Mouse (Mus musculus): ENCODE data around the gene Izumo4. TPM values are rescaled to one million over a fixed set of nuclear protein-coding genes. Genes with fewer than 3 reads are reported as not detected.
A peak's percentile ranks its signal among the peaks of the same experiment; 100 is the strongest.

Gene Izumo4
- total and polyA plus RNA-seq, 2 experiments from 2014 or later: 34.4 to 37.9 TPM

GRCm38 (mm10) chr10:80742180-80742978 lies 40.4 kb downstream of the Izumo4 start, which contains the start of gene Ap3d1:
Gene Ap3d1 (minus strand): TSS chr10:80742264.
- 2% methylated on average over 25 of the region's 25 CpGs for WGBS
- Histone ChIP-seq H3K9me3 (ENCODE audit: low read length) (no peaks in the 10 kb centered on the region), H3K27me3 (ENCODE audit: insufficient read depth, low read length) (no peaks in the 10 kb centered on the region), H3K36me3 (ENCODE audit: insufficient read depth) (no peaks in the 10 kb centered on the region; the same call in 1 of the 2 replicates), H3K27ac (ENCODE audit: low read depth, low read length) (peak within 1 kb of the TSS; percentile 84), H3K4me3 (ENCODE audit: low read depth, low read length) (peak within 1 kb of the TSS; percentile 99), H3K9ac (peak within 1 kb of the TSS; percentile 98), H3K4me2 (ENCODE audit: low read depth) (peak within 1 kb of the TSS; percentile 88), H3K4me1 (ENCODE audit: insufficient read depth) (peaks cover 19% of the 10 kb centered on the region)
- TF ChIP-seq CTCF (IDR thresholded peaks at IDR 0.05; ENCODE audit: low read depth): peak; percentile 52
- DNase-seq (peak; percentile 97), ATAC-seq (peak; percentile 100)

GRCm38 (mm10) chr10:80744262-80744661 lies 42.3 kb downstream of the Izumo4 start:
- Histone ChIP-seq H3K4me3 (ENCODE audit: low read depth, low read length) (no peak overlapping the region), H3K27ac (ENCODE audit: low read depth, low read length) (no peak overlapping the region), H3K27me3 (ENCODE audit: insufficient read depth, low read length) (no peaks in the 10 kb centered on the region), H3K4me1 (ENCODE audit: insufficient read depth) (peaks cover 19% of the 10 kb centered on the region), H3K4me2 (ENCODE audit: low read depth) (no peak overlapping the region), H3K9me3 (ENCODE audit: low read length) (no peaks in the 10 kb centered on the region), H3K36me3 (ENCODE audit: insufficient read depth) (no peaks in the 10 kb centered on the region), H3K9ac (no peak overlapping the region)
- DNase-seq (no peak), ATAC-seq (no peak)
- 43% methylated on average over 5 of the region's 5 CpGs for WGBS
- no peak for TF ChIP-seq CTCF (IDR thresholded peaks at IDR 0.05; ENCODE audit: low read depth)

- H3K9me3 ChIP-seq (ENCODE audit: low read length): no peaks in the 10 kb centered on the region
- H3K27me3 ChIP-seq (ENCODE audit: insufficient read depth, low read length): no peaks in the 10 kb centered on the region
- H3K4me3 ChIP-seq (ENCODE audit: low read depth, low read length): no peak overlapping the region
- 13% methylated on average over 3 of the region's 3 CpGs for WGBS
- H3K27ac ChIP-seq (ENCODE audit: low read depth, low read length): no peak overlapping the region
- no peak overlapping the region for H3K9ac ChIP-seq
- H3K36me3 ChIP-seq (ENCODE audit: insufficient read depth): no peaks in the 10 kb centered on the region
- ATAC-seq (peak; percentile 40; the same call in 1 of the 2 replicates), DNase-seq (peak; percentile 71)
- H3K4me2 ChIP-seq (ENCODE audit: low read depth): no peak overlapping the region
- peak; percentile 93 for TF ChIP-seq CTCF (IDR thresholded peaks at IDR 0.05; ENCODE audit: low read depth)
- H3K4me1 ChIP-seq (ENCODE audit: insufficient read depth): peaks cover 3% of the 10 kb centered on the region; the same call in 1 of the 2 replicates
Measured at GRCm38 (mm10) chr10:80747410-80747809, 45.4 kb downstream of the Izumo4 start.

GRCm38 (mm10) chr10:80748609-80749008 lies 46.6 kb downstream of the Izumo4 start:
- Histone ChIP-seq H3K27ac (ENCODE audit: low read depth, low read length) (no peak overlapping the region), H3K4me1 (ENCODE audit: insufficient read depth) (no peaks in the 10 kb centered on the region), H3K9ac (no peak overlapping the region), H3K4me3 (ENCODE audit: low read depth, low read length) (no peak overlapping the region), H3K4me2 (ENCODE audit: low read depth) (no peak overlapping the region), H3K27me3 (ENCODE audit: insufficient read depth, low read length) (no peaks in the 10 kb centered on the region), H3K9me3 (ENCODE audit: low read length) (no peaks in the 10 kb centered on the region), H3K36me3 (ENCODE audit: insufficient read depth) (no peaks in the 10 kb centered on the region)
- DNase-seq (no peak), ATAC-seq (no peak)
- no peak for TF ChIP-seq CTCF (IDR thresholded peaks at IDR 0.05; ENCODE audit: low read depth)
- 12% methylated on average over 6 of the region's 6 CpGs for WGBS

- peak; percentile 48 for TF ChIP-seq CTCF (IDR thresholded peaks at IDR 0.05; ENCODE audit: low read depth)
- Histone ChIP-seq H3K4me2 (ENCODE audit: low read depth) (peak overlapping the region; percentile 32), H3K4me3 (ENCODE audit: low read depth, low read length) (no peak overlapping the region), H3K9me3 (ENCODE audit: low read length) (no peaks in the 10 kb centered on the region), H3K27ac (ENCODE audit: low read depth, low read length) (no peak overlapping the region), H3K9ac (no peak overlapping the region), H3K36me3 (ENCODE audit: insufficient read depth) (no peaks in the 10 kb centered on the region), H3K27me3 (ENCODE audit: insufficient read depth, low read length) (no peaks in the 10 kb centered on the region), H3K4me1 (ENCODE audit: insufficient read depth) (peaks cover 3% of the 10 kb centered on the region)
- no peak for DNase-seq
- 18% methylated on average over 16 of the region's 16 CpGs for WGBS
- no peak for ATAC-seq
Measured at GRCm38 (mm10) chr10:80751188-80751832, 49.3 kb downstream of the Izumo4 start.

GRCm38 (mm10) chr10:80752079-80752625 lies 50.2 kb downstream of the Izumo4 start:
- Histone ChIP-seq H3K4me1 (ENCODE audit: insufficient read depth) (peaks cover 12% of the 10 kb centered on the region), H3K27me3 (ENCODE audit: insufficient read depth, low read length) (no peaks in the 10 kb centered on the region), H3K36me3 (ENCODE audit: insufficient read depth) (no peaks in the 10 kb centered on the region), H3K4me3 (ENCODE audit: low read depth, low read length) (no peak overlapping the region), H3K4me2 (ENCODE audit: low read depth) (peak overlapping the region; percentile 32), H3K9me3 (ENCODE audit: low read length) (no peaks in the 10 kb centered on the region), H3K9ac (no peak overlapping the region), H3K27ac (ENCODE audit: low read depth, low read length) (no peak overlapping the region)
- DNase-seq (peak; percentile 63), ATAC-seq (peak; percentile 23)
- 7% methylated on average over 6 of the region's 6 CpGs for WGBS
- no peak for TF ChIP-seq CTCF (IDR thresholded peaks at IDR 0.05; ENCODE audit: low read depth)
